Comparison of ENCODE assay signal across 20 mouse cellular contexts in genomic region chr11:82428801-82429200, GRCm38 (mm10). TPM values are rescaled to one million over a fixed set of nuclear protein-coding genes. Genes with fewer than 3 reads are reported as not detected.
"Had no signal": no experiment of that assay in that cellular context is flagged by ENCODE, and none has a peak within 500 bp of the region (broad histone marks: within the 10 kb centered on the region; RNA-seq: fewer than 3 reads in every experiment).

No protein-coding gene starts in this region.

- H3K4me2 ChIP-seq: lung, embryonic 15.5 days; midbrain, embryonic 11.5 days; midbrain, embryonic 13.5 days; midbrain, embryonic 15.5 days; neural tube, embryonic 12.5 days; stomach, embryonic 15.5 days had no signal

- ATAC-seq: lung, postnatal 0 days; midbrain, embryonic 13.5 days; midbrain, embryonic 15.5 days had no signal

- H3K36me3 ChIP-seq: lung, embryonic 15.5 days; midbrain, embryonic 13.5 days; midbrain, embryonic 15.5 days; neural tube, embryonic 12.5 days; stomach, embryonic 15.5 days had no signal

- H3K27ac ChIP-seq: lung, embryonic 15.5 days; macrophage; midbrain, embryonic 13.5 days; midbrain, embryonic 15.5 days; neural tube, embryonic 12.5 days; stomach, embryonic 15.5 days; stomach, postnatal 0 days had no signal

- H3K4me1 ChIP-seq: lung, embryonic 15.5 days; megakaryocyte, embryonic 14.5 days; midbrain, embryonic 15.5 days; neural tube, embryonic 12.5 days; stomach, embryonic 15.5 days had no signal

- H3K9ac ChIP-seq: lung, embryonic 15.5 days; midbrain, embryonic 13.5 days; midbrain, embryonic 15.5 days; neural tube, embryonic 12.5 days; stomach, embryonic 15.5 days had no signal

- H3K9me3 ChIP-seq: lung, embryonic 15.5 days; megakaryocyte, embryonic 14.5 days; midbrain, embryonic 13.5 days; midbrain, embryonic 15.5 days; neural tube, embryonic 12.5 days; stomach, embryonic 15.5 days had no signal

- H3K4me3 ChIP-seq: lung, embryonic 15.5 days; megakaryocyte, embryonic 14.5 days; midbrain, embryonic 13.5 days; midbrain, embryonic 15.5 days; neural tube, embryonic 12.5 days; stomach, embryonic 15.5 days had no signal

- DNase-seq: lung, adult 2 months; lung, postnatal 14 days; lung, postnatal 36 days; right cerebral cortex, postnatal 14 days; thymus, adult 2 months; thymus, postnatal 25 days; thymus, postnatal 4 days had no signal

RNA-seq across cellular contexts. Expression of gene Tmem132e, which starts 40.1 kb away (rescaled TPM):
- total RNA-seq: megakaryocyte progenitor cell, adult 5-6 weeks; monocyte, adult 5-6 weeks; neutrophil, adult 5-6 weeks had no signal
- polyA plus RNA-seq: lung, postnatal 0 days; macrophage had no signal
